Mouse (Mus musculus) left cerebral cortex, postnatal 36 days (tissue): Measurements from ENCODE around the gene Polg. TPM values are rescaled to one million over a fixed set of nuclear protein-coding genes. Genes with fewer than 3 reads are reported as not detected.

Experiments
- DNase-seq, 2 experiments: peaks; one replicate each; pipeline ENCODE4 v3.0.0; 2021 to 2022; ENCODE audit warnings: low spot score in 2 of 2, mixed read lengths in 1 of 2
- intact Hi-C: fragments of 180-260 bp; cut with DNase I; formaldehyde crosslinking; loops from one replicate; pipeline ENCODE4 v1.15.1; 2025
- microRNA-seq: library from miRNA; unstranded; fragments of <30 nt; microRNA quantifications from one replicate; pipeline ENCODE4 v1.2.0, GENCODE M21; 2022
- total RNA-seq, 2 experiments: library from RNA; stranded (reverse); gene quantifications; 2 replicates each; pipeline ENCODE4 v1.2.3; 2021

Gene Polg
- total RNA-seq, 2 experiments from 2014 or later: 77.8 to 97.5 TPM

DNA sequence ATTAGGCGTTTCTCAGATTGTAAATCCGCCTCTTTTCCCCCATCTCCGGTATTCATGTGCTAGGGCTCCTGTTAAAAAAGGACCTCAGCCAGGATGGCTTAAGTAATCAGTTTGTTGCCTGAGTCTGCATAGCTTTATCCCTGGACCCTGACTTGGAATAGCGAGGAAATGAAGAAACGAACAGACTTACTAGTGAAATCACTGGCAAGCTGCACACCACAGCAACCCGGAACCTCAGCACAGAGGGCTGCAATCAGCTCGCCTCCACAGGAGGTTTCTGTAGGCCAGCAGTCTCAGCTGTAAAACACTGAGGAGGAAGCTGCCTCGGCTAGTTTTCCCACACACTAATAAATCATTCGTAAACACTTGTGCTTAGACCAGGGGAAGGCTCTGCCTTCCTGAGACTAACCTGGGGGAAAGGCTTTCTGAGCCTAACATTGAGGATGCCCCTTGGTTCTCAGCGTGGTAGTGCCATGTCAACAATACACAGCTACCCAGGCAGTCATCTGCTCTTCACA, 68.7 kb downstream of the Polg start:
- DNase-seq: no peak
- intact Hi-C loops: no loop called here

Small RNA genes within 50 kb of the gene (microRNA-seq; reads per million reads assigned to microRNA genes)
- 80.2 reads per million, percentile 54 among the genes with 10 or more reads in this experiment for gene Mir9-3

Other genes with a start within 250 kb of the Polg start
- gene Abhd2, start 193.2 kb downstream of the Polg start, total RNA-seq: 100 to 1,000 TPM; 107 to 115 TPM
- gene Rlbp1, start 79.3 kb downstream of the Polg start, total RNA-seq: 10 to 100 TPM; 19.0 to 23.8 TPM
- gene Fanci, start 74.4 kb downstream of the Polg start, total RNA-seq: under 1 TPM; 0.42 to 0.50 TPM
- gene Rhcg, start 151.3 kb upstream of the Polg start, total RNA-seq: 1 to 10 TPM in 1 of 2 experiments, under 1 TPM in 1; 0.82 to 1.4 TPM
- gene Ticrr, start 193.8 kb upstream of the Polg start, total RNA-seq: under 1 TPM; 0.17 to 0.20 TPM
- 1 to 10 TPM; 1.4 to 1.7 TPM for gene Kif7, start 249.4 kb upstream of the Polg start, total RNA-seq